Mouse (Mus musculus) erythroid progenitor cell, adult 5-6 weeks (primary cell): ENCODE data around the gene Kdm4a. TPM values are rescaled to one million over a fixed set of nuclear protein-coding genes. Genes with fewer than 3 reads are reported as not detected.

Experiments used
- total RNA-seq, 2 experiments: library from RNA; stranded (forward) in 1 of 2; stranded (reverse) in 1 of 2; fragments of 150-400 nt in 1 of 2; fragments of 186-747, 209-891 nt in 1 of 2; gene quantifications; 2 replicates each; pipeline versions ENCODE4 v1.2.3 to v1.2.4; 2015 to 2017; ENCODE audit warnings: low replicate concordance in 2 of 2

The Kdm4a gene
- total RNA-seq, 2 experiments from 2014 or later = 24.3 to 42.5 TPM

Other genes with a start within 250 kb of the Kdm4a start
- gene St3gal3, start 45.1 kb downstream of the Kdm4a start, total RNA-seq (2015; ENCODE audit: low replicate concordance) = 5.4 and 10.8 TPM in 2 replicates
- gene St3gal3, start 45.1 kb downstream of the Kdm4a start, total RNA-seq (2017; ENCODE audit: low replicate concordance) = 7.3 and 9.5 TPM in 2 replicates
- 0.84 TPM in 1 of 2 replicates, not detected in the other for gene Ptprf, start 111.4 kb upstream of the Kdm4a start, total RNA-seq (2015; ENCODE audit: low replicate concordance)
- gene Ptprf, start 111.4 kb upstream of the Kdm4a start, total RNA-seq (2017; ENCODE audit: low replicate concordance) = 0.13 TPM in 1 of 2 replicates, not detected in the other
- gene Szt2, start 229.2 kb upstream of the Kdm4a start, total RNA-seq (2015; ENCODE audit: low replicate concordance) = 36.9 and 44.3 TPM in 2 replicates
- gene Szt2, start 229.2 kb upstream of the Kdm4a start, total RNA-seq (2017; ENCODE audit: low replicate concordance) = 18.2 and 33.9 TPM in 2 replicates
- gene Med8, start 229.3 kb upstream of the Kdm4a start, total RNA-seq (2015; ENCODE audit: low replicate concordance) = 62.7 and 72.5 TPM in 2 replicates
- 63.6 and 68.4 TPM in 2 replicates for gene Med8, start 229.3 kb upstream of the Kdm4a start, total RNA-seq (2017; ENCODE audit: low replicate concordance)
- gene Elovl1, start 248.1 kb upstream of the Kdm4a start, total RNA-seq (2015; ENCODE audit: low replicate concordance) = 25.6 and 56.6 TPM in 2 replicates
- gene Elovl1, start 248.1 kb upstream of the Kdm4a start, total RNA-seq (2017; ENCODE audit: low replicate concordance) = 33.8 and 46.0 TPM in 2 replicates